Mouse (Mus musculus): Measurements from ENCODE around the gene Nxf7.
"Not testable (repeated sequence)": the region's sequence is repeated elsewhere in the genome, so short reads cannot be mapped to it uniquely, and the experiment has no call there.

Gene Nxf7

GRCm38 (mm10) chrX:135562841-135563240 is 35.7 kb downstream of the Nxf7 start:
- no peak for TF ChIP-seq CTCF (conservative IDR thresholded peaks at IDR 0.05; ENCODE audit: low read length)
- TF ChIP-seq POU5F1 (IDR thresholded peaks at IDR 0.05; ENCODE audit: borderline replicate concordance, low read length): no peak
- TF ChIP-seq NANOG (IDR thresholded peaks at IDR 0.05; ENCODE audit: borderline replicate concordance, low read length): no peak
- H3K4me1 ChIP-seq (replicated peaks; ENCODE audit: low read depth, low read length): no peaks in the 10 kb centered on the region
- no peaks in the 10 kb centered on the region for H3K27me3 ChIP-seq (ENCODE audit: insufficient read depth, low read length)
- no peak overlapping the region for H3K4me3 ChIP-seq (replicated peaks; ENCODE audit: low read length)
- H3K36me3 ChIP-seq (ENCODE audit: insufficient read depth, low read length): no peaks in the 10 kb centered on the region
- H3K9me3 ChIP-seq (ENCODE audit: low read length): no peaks in the 10 kb centered on the region

GRCm38 (mm10) chrX:135561693-135562092 is 36.9 kb downstream of the Nxf7 start:
- not testable (repeated sequence) for H3K4me3 ChIP-seq (replicated peaks; ENCODE audit: low read length); H3K36me3 ChIP-seq (ENCODE audit: insufficient read depth, low read length); H3K4me1 ChIP-seq (replicated peaks; ENCODE audit: low read depth, low read length); H3K9me3 ChIP-seq (ENCODE audit: low read length); H3K27me3 ChIP-seq (ENCODE audit: insufficient read depth, low read length)

- not testable (repeated sequence) for H3K4me1 ChIP-seq (replicated peaks; ENCODE audit: low read depth, low read length); H3K4me3 ChIP-seq (replicated peaks; ENCODE audit: low read length); H3K27me3 ChIP-seq (ENCODE audit: insufficient read depth, low read length); H3K9me3 ChIP-seq (ENCODE audit: low read length); H3K36me3 ChIP-seq (ENCODE audit: insufficient read depth, low read length)
- TF ChIP-seq CTCF (conservative IDR thresholded peaks at IDR 0.05; ENCODE audit: low read length): 0 out of 2 replicates have a peak, but pooled peaks have one; percentile 11
Observed at GRCm38 (mm10) chrX:135560933-135561332, 37.6 kb downstream of the Nxf7 start.

GRCm38 (mm10) chrX:135559665-135560064 is 38.9 kb downstream of the Nxf7 start:
- peak; percentile 13; the same call in 1 of the 2 replicates for TF ChIP-seq CTCF (conservative IDR thresholded peaks at IDR 0.05; ENCODE audit: low read length)
- H3K9me3 ChIP-seq (ENCODE audit: low read length); H3K36me3 ChIP-seq (ENCODE audit: insufficient read depth, low read length); H3K4me3 ChIP-seq (replicated peaks; ENCODE audit: low read length); H3K4me1 ChIP-seq (replicated peaks; ENCODE audit: low read depth, low read length); H3K27me3 ChIP-seq (ENCODE audit: insufficient read depth, low read length): not testable (repeated sequence)

Measured in E14TG2a.4 (cell line).